In genomic region chr6:142812969-142813368, GRCm38 (mm10) we compare ENCODE assay signal across 32 mouse cellular contexts. TPM values are rescaled to one million over a fixed set of nuclear protein-coding genes. Genes with fewer than 3 reads are reported as not detected.
DNase-seq lines count a peak whose midpoint lies in the region; ATAC-seq lines count a peak whose summit lies in the region.
"Had no signal": no experiment of that assay in that cellular context is flagged by ENCODE, and none has a peak within 500 bp of the region (broad histone marks: within the 10 kb centered on the region; RNA-seq: fewer than 3 reads in every experiment).

No protein-coding gene starts in this region.

- DNase-seq in embryonic facial prominence, embryonic 11.5 days (ENCODE audit: low spot score), result no peak
- DNase-seq in embryonic facial prominence, embryonic 10.5 days (ENCODE audit: low spot score), result no peak
- DNase-seq in hindbrain, embryonic 10.5 days (ENCODE audit: low spot score), result no peak
- no peak for DNase-seq in cerebellum, postnatal 25 days
- DNase-seq: adrenal gland, adult 8-10 months; cerebellum, adult 8-10 months; cerebellum, postnatal 36 days; embryo, embryonic 11 days; gastrocnemius, adult 2 months; gastrocnemius, postnatal 36 days; kidney, adult 18-20 months; kidney, postnatal 25 days; liver, postnatal 0 days; lung, postnatal 36 days; right cerebral cortex, postnatal 14 days; thymus, adult 18-20 months; thymus, postnatal 25 days had no signal

- 70% methylated on average over 5 of the region's 5 CpGs for WGBS in embryonic facial prominence, embryonic 11.5 days
- 67% methylated on average over 5 of the region's 5 CpGs for WGBS in embryonic facial prominence, embryonic 10.5 days
- 49% methylated on average over 5 of the region's 5 CpGs for WGBS in hindbrain, embryonic 10.5 days
- 36% methylated on average over 5 of the region's 5 CpGs for WGBS in hindbrain, embryonic 13.5 days
- WGBS in midbrain, embryonic 12.5 days, result 48% methylated on average over 5 of the region's 5 CpGs
- WGBS in midbrain, embryonic 16.5 days, result 51% methylated on average over 5 of the region's 5 CpGs

- no peak overlapping the region for H3K4me3 ChIP-seq in embryonic facial prominence, embryonic 11.5 days (ENCODE audit: low read depth, low read length)
- no peak overlapping the region for H3K4me3 ChIP-seq in embryonic facial prominence, embryonic 10.5 days
- H3K4me3 ChIP-seq in hindbrain, embryonic 10.5 days, result no peak overlapping the region
- no peak overlapping the region for H3K4me3 ChIP-seq in hindbrain, embryonic 13.5 days
- H3K4me3 ChIP-seq in midbrain, embryonic 12.5 days, result no peak overlapping the region
- no peak overlapping the region for H3K4me3 ChIP-seq in midbrain, embryonic 16.5 days (ENCODE audit: low read depth, low read length)
- H3K4me3 ChIP-seq: embryonic facial prominence, embryonic 15.5 days; gastrocnemius, adult 2 months; heart, embryonic 15.5 days; kidney, embryonic 15.5 days; limb, embryonic 12.5 days; megakaryocyte, embryonic 14.5 days; neural tube, embryonic 13.5 days; stomach, embryonic 15.5 days had no signal

- no peak overlapping the region for H3K27ac ChIP-seq in embryonic facial prominence, embryonic 11.5 days (replicated peaks; ENCODE audit: low read depth, low read length)
- H3K27ac ChIP-seq in embryonic facial prominence, embryonic 10.5 days (replicated peaks), result no peak overlapping the region
- peak overlapping the region; percentile 66 for H3K27ac ChIP-seq in hindbrain, embryonic 10.5 days
- no peak overlapping the region for H3K27ac ChIP-seq in hindbrain, embryonic 13.5 days
- H3K27ac ChIP-seq in midbrain, embryonic 12.5 days (replicated peaks), result 0 out of 2 replicates have a peak overlapping the region, but pooled peaks have one; percentile 5
- H3K27ac ChIP-seq in midbrain, embryonic 16.5 days (ENCODE audit: low read length), result no peak overlapping the region
- H3K27ac ChIP-seq: embryonic facial prominence, embryonic 15.5 days; gastrocnemius, adult 2 months; heart, embryonic 15.5 days; kidney, embryonic 15.5 days; limb, embryonic 12.5 days; neural tube, embryonic 13.5 days; stomach, embryonic 15.5 days had no signal

- H3K4me1 ChIP-seq in embryonic facial prominence, embryonic 11.5 days (ENCODE audit: control insufficient read depth, insufficient read depth, low read length), result no peaks in the 10 kb centered on the region
- H3K4me1 ChIP-seq in embryonic facial prominence, embryonic 10.5 days, result 0 out of 2 replicates have a peak, but pooled peaks cover 5% of the 10 kb centered on the region
- peaks cover 23% of the 10 kb centered on the region for H3K4me1 ChIP-seq in hindbrain, embryonic 10.5 days (replicated peaks)
- H3K4me1 ChIP-seq in hindbrain, embryonic 13.5 days (replicated peaks), result peaks cover 4% of the 10 kb centered on the region
- H3K4me1 ChIP-seq in midbrain, embryonic 12.5 days, result peaks cover 7% of the 10 kb centered on the region
- H3K4me1 ChIP-seq in midbrain, embryonic 16.5 days (ENCODE audit: control insufficient read depth, insufficient read depth, low read length), result peaks cover 9% of the 10 kb centered on the region; the same call in 1 of the 2 replicates
- H3K4me1 ChIP-seq: embryonic facial prominence, embryonic 15.5 days; heart, embryonic 15.5 days; limb, embryonic 12.5 days; stomach, embryonic 15.5 days had no signal

- no peaks in the 10 kb centered on the region for H3K27me3 ChIP-seq in embryonic facial prominence, embryonic 11.5 days (ENCODE audit: control insufficient read depth, insufficient read depth, low read length)
- peaks cover 15% of the 10 kb centered on the region for H3K27me3 ChIP-seq in embryonic facial prominence, embryonic 10.5 days (replicated peaks; ENCODE audit: low read depth, poor library complexity, severe bottlenecking)
- no peaks in the 10 kb centered on the region for H3K27me3 ChIP-seq in hindbrain, embryonic 10.5 days (ENCODE audit: insufficient read depth, poor library complexity, severe bottlenecking)
- H3K27me3 ChIP-seq in hindbrain, embryonic 13.5 days, result no peaks in the 10 kb centered on the region
- H3K27me3 ChIP-seq in midbrain, embryonic 12.5 days, result 0 out of 2 replicates have a peak, but pooled peaks cover 3% of the 10 kb centered on the region
- H3K27me3 ChIP-seq in midbrain, embryonic 16.5 days (ENCODE audit: control insufficient read depth, insufficient read depth, low read depth, low read length), result no peaks in the 10 kb centered on the region
- H3K27me3 ChIP-seq: embryonic facial prominence, embryonic 15.5 days; heart, embryonic 15.5 days; kidney, embryonic 15.5 days; limb, embryonic 12.5 days; neural tube, embryonic 13.5 days; stomach, embryonic 15.5 days had no signal

- no peak overlapping the region for H3K9ac ChIP-seq in embryonic facial prominence, embryonic 11.5 days (replicated peaks; ENCODE audit: low read length)
- H3K9ac ChIP-seq in hindbrain, embryonic 13.5 days, result no peak overlapping the region
- H3K9ac ChIP-seq in midbrain, embryonic 12.5 days (replicated peaks), result no peak overlapping the region
- no peak overlapping the region for H3K9ac ChIP-seq in midbrain, embryonic 16.5 days (ENCODE audit: low read depth, low read length)
- H3K9ac ChIP-seq: embryonic facial prominence, embryonic 15.5 days; heart, embryonic 15.5 days; kidney, embryonic 15.5 days; limb, embryonic 12.5 days; liver, postnatal 0 days; neural tube, embryonic 13.5 days; stomach, embryonic 15.5 days had no signal

- H3K9me3 ChIP-seq in embryonic facial prominence, embryonic 11.5 days (replicated peaks; ENCODE audit: control insufficient read depth, low read length), result no peaks in the 10 kb centered on the region
- H3K9me3 ChIP-seq in embryonic facial prominence, embryonic 10.5 days, result no peaks in the 10 kb centered on the region
- H3K9me3 ChIP-seq in hindbrain, embryonic 10.5 days, result no peaks in the 10 kb centered on the region
- H3K9me3 ChIP-seq in hindbrain, embryonic 13.5 days, result no peaks in the 10 kb centered on the region
- H3K9me3 ChIP-seq in midbrain, embryonic 12.5 days, result no peaks in the 10 kb centered on the region
- no peaks in the 10 kb centered on the region for H3K9me3 ChIP-seq in midbrain, embryonic 16.5 days (replicated peaks; ENCODE audit: control insufficient read depth, low read length, poor library complexity, severe bottlenecking)
- H3K9me3 ChIP-seq: embryonic facial prominence, embryonic 15.5 days; G1E; heart, embryonic 15.5 days; kidney, embryonic 15.5 days; limb, embryonic 12.5 days; megakaryocyte, embryonic 14.5 days; neural tube, embryonic 13.5 days; stomach, embryonic 15.5 days had no signal

- no peaks in the 10 kb centered on the region for H3K36me3 ChIP-seq in embryonic facial prominence, embryonic 11.5 days (replicated peaks; ENCODE audit: control insufficient read depth, insufficient read depth, low read depth, low read length)
- H3K36me3 ChIP-seq in embryonic facial prominence, embryonic 10.5 days (replicated peaks), result no peaks in the 10 kb centered on the region
- H3K36me3 ChIP-seq in hindbrain, embryonic 10.5 days, result no peaks in the 10 kb centered on the region
- no peaks in the 10 kb centered on the region for H3K36me3 ChIP-seq in hindbrain, embryonic 13.5 days
- no peaks in the 10 kb centered on the region for H3K36me3 ChIP-seq in midbrain, embryonic 12.5 days
- H3K36me3 ChIP-seq in midbrain, embryonic 16.5 days (ENCODE audit: control insufficient read depth, insufficient read depth, low read length), result no peaks in the 10 kb centered on the region
- H3K36me3 ChIP-seq: embryonic facial prominence, embryonic 15.5 days; G1E; heart, embryonic 15.5 days; kidney, embryonic 15.5 days; limb, embryonic 12.5 days; neural tube, embryonic 13.5 days; stomach, embryonic 15.5 days had no signal

- peak; percentile 48; the same call in 1 of the 2 replicates for ATAC-seq in embryonic facial prominence, embryonic 11.5 days (replicated peaks; ENCODE audit: insufficient number of reproducible peaks, low FRiP score, low TSS enrichment, low read depth)
- no peak for ATAC-seq in hindbrain, embryonic 13.5 days (ENCODE audit: low FRiP score)
- peak; percentile 38; the same call in 1 of the 2 replicates for ATAC-seq in midbrain, embryonic 12.5 days (ENCODE audit: low FRiP score, low read depth)
- ATAC-seq in midbrain, embryonic 16.5 days, result no peak
- ATAC-seq: forebrain, embryonic 16.5 days; hindbrain, embryonic 16.5 days; liver, postnatal 0 days had no signal

- H3K4me2 ChIP-seq in embryonic facial prominence, embryonic 11.5 days (ENCODE audit: low read depth, low read length), result no peak overlapping the region
- no peak overlapping the region for H3K4me2 ChIP-seq in hindbrain, embryonic 13.5 days
- H3K4me2 ChIP-seq in midbrain, embryonic 12.5 days (replicated peaks), result no peak overlapping the region
- no peak overlapping the region for H3K4me2 ChIP-seq in midbrain, embryonic 16.5 days (ENCODE audit: low read length)
- H3K4me2 ChIP-seq: embryonic facial prominence, embryonic 15.5 days; heart, embryonic 15.5 days; kidney, embryonic 15.5 days; limb, embryonic 12.5 days; neural tube, embryonic 13.5 days had no signal

RNA-seq across cellular contexts. Expression of gene Sult6b2, which starts 8.7 kb away (rescaled TPM):
- polyA plus RNA-seq in embryonic facial prominence, embryonic 11.5 days (2014; fragmentation: Nextera tagmentation; extraction: Ambion mirVana), result not detected in 2 replicates
- polyA plus RNA-seq in embryonic facial prominence, embryonic 10.5 days (2016; fragmentation: Nextera tagmentation; extraction: Ambion mirVana), result not detected in 2 replicates
- 0.07 and 0.11 TPM in 2 replicates for polyA plus RNA-seq in hindbrain, embryonic 10.5 days (2016; fragmentation: Nextera tagmentation; extraction: Ambion mirVana)
- polyA plus RNA-seq in hindbrain, embryonic 13.5 days (2015; fragmentation: Nextera tagmentation; extraction: Ambion mirVana), result 0.13 and 0.19 TPM in 2 replicates
- polyA plus RNA-seq in midbrain, embryonic 12.5 days (2016; fragmentation: Nextera tagmentation; extraction: Ambion mirVana), result not detected in 2 replicates
- 0.24 and 0.25 TPM in 2 replicates for polyA plus RNA-seq in midbrain, embryonic 16.5 days (2015; fragmentation: Nextera tagmentation; extraction: Ambion mirVana)
- polyA plus RNA-seq: embryonic facial prominence, embryonic 15.5 days; G1E; heart, embryonic 15.5 days; kidney, embryonic 15.5 days; limb, embryonic 12.5 days; liver, adult 2 months; liver, postnatal 0 days; lung, embryonic 16.5 days had no signal

RNA-seq across cellular contexts. Expression of gene Cmas, which starts 56.5 kb away (rescaled TPM):
- 97.8 and 110 TPM in 2 replicates for polyA plus RNA-seq in embryonic facial prominence, embryonic 11.5 days (2014; fragmentation: Nextera tagmentation; extraction: Ambion mirVana)
- 65.6 and 68.3 TPM in 2 replicates for polyA plus RNA-seq in embryonic facial prominence, embryonic 10.5 days (2016; fragmentation: Nextera tagmentation; extraction: Ambion mirVana)
- 78.5 and 97.0 TPM in 2 replicates for polyA plus RNA-seq in hindbrain, embryonic 10.5 days (2016; fragmentation: Nextera tagmentation; extraction: Ambion mirVana)
- 178 and 180 TPM in 2 replicates for polyA plus RNA-seq in hindbrain, embryonic 13.5 days (2015; fragmentation: Nextera tagmentation; extraction: Ambion mirVana)
- polyA plus RNA-seq in midbrain, embryonic 12.5 days (2016; fragmentation: Nextera tagmentation; extraction: Ambion mirVana), result 138 and 143 TPM in 2 replicates
- polyA plus RNA-seq in midbrain, embryonic 16.5 days (2015; fragmentation: Nextera tagmentation; extraction: Ambion mirVana), result 226 and 229 TPM in 2 replicates

Comparison
In these comparisons a context has a peak if more than half of its experiments do, and no peak if none do; other contexts are left out.
1. ATAC-seq: peak in embryonic facial prominence, embryonic 11.5 days (single experiment) and midbrain, embryonic 12.5 days (single experiment); none in hindbrain, embryonic 13.5 days (single experiment) and midbrain, embryonic 16.5 days (single experiment).
2. H3K27ac ChIP-seq: peak in hindbrain, embryonic 10.5 days (single experiment) and midbrain, embryonic 12.5 days (single experiment); none in embryonic facial prominence, embryonic 11.5 days (single experiment), embryonic facial prominence, embryonic 10.5 days (single experiment), hindbrain, embryonic 13.5 days (single experiment) and midbrain, embryonic 16.5 days (single experiment).